Mouse (Mus musculus): ENCODE data around the gene Cerk.

Cerk gene

GRCm38 (mm10) chr15:86090578-86090977 lies 95.4 kb downstream of the Cerk start:
- no peak for DNase-seq (ENCODE audit: low read depth, low spot score)

DNA sequence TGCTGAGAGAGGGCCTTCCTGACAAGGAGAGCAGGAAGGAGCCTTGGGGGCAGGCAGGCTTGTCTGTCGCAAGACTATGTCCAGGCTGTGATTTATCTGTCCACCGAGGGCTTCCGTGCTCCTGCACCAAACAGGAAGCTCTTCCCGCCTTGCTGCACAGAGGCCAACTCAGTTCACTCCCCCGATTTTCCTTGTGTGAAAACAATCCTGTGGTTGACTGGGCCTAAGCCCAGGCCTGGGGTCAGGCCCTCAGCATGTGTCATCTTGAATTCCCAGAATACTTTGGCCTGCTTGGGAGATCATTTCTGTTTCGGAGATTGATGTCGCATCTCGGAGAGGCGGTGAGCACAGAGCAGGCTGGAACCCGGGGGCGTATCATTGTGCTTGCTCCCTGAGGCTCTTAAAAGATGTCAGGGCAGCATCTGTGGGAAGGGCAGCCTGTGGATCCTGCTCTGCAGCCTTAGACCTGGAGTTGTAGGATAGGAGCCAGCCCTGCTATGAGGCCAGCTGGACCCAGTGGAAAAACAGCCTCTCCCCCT lies 95.9 kb downstream of the Cerk start:
- no peak for DNase-seq (ENCODE audit: low read depth, low spot score)
